Mouse (Mus musculus) lung, postnatal 4 days (tissue): ENCODE results near the gene Hrg.
"Not testable (repeated sequence)": the region's sequence is repeated elsewhere in the genome, so short reads cannot be mapped to it uniquely, and the experiment has no call there.

ENCODE experiments used
- DNase-seq, 2 experiments: peaks; one replicate each; pipeline ENCODE4 v3.0.0; 2021

Hrg gene

GRCm38 (mm10) chr16:22961073-22961472 is 10.2 kb downstream of the Hrg start:
- DNase-seq, result no peak

- DNase-seq, result no peak
These were observed 11.4 kb downstream of the Hrg start for GRCm38 (mm10) chr16:22962256-22962655.

- no peak for DNase-seq
These were observed 12.4 kb downstream of the Hrg start for GRCm38 (mm10) chr16:22963293-22963692.

- DNase-seq, result no peak
These were observed 16.6 kb downstream of the Hrg start for GRCm38 (mm10) chr16:22967383-22968030.

- DNase-seq, result not testable (repeated sequence)
These were observed 46.1 kb downstream of the Hrg start for GRCm38 (mm10) chr16:22996951-22997350.
